Mouse (Mus musculus): Measurements from ENCODE around the gene Jsrp1.

- TF ChIP-seq POLR2A (IDR thresholded peaks at IDR 0.05; ENCODE audit: extremely low read depth, insufficient read depth, low read length) (no peak), CTCF (IDR thresholded peaks at IDR 0.05; ENCODE audit: extremely low read depth, insufficient read depth, low read length) (no peak)
Measured at GRCm38 (mm10) chr10:80760596-80761524, 52.4 kb downstream of the Jsrp1 start.
